Mouse (Mus musculus): Measurements from ENCODE around the gene Gm11992.
A peak's percentile ranks its signal among the peaks of the same experiment; 100 is the strongest.

Gene Gm11992

GRCm38 (mm10) chr11:9115367-9116120 is 67.2 kb downstream of the Gm11992 start:
- no peak for DNase-seq (ENCODE audit: low spot score in 2 of 2)

- no peak for DNase-seq (ENCODE audit: low spot score in 2 of 2)
These were observed 67.7 kb downstream of the Gm11992 start for GRCm38 (mm10) chr11:9116121-9116520.

- no peak for DNase-seq (ENCODE audit: low spot score in 2 of 2)
These were observed 68.5 kb downstream of the Gm11992 start for GRCm38 (mm10) chr11:9116916-9117315.

GRCm38 (mm10) chr11:9117358-9118049 is 69.1 kb downstream of the Gm11992 start:
- DNase-seq (ENCODE audit: low spot score in 2 of 2) = peak in 1 of 2 experiments; percentile 26

- no peak for DNase-seq (ENCODE audit: low spot score in 2 of 2)
These were observed 69.6 kb downstream of the Gm11992 start, which contains the start of gene Upp1 for GRCm38 (mm10) chr11:9118050-9118420. Upp1 (plus strand) TSS chr11:9118103.

- peak in 1 of 2 experiments; percentile 31 for DNase-seq (ENCODE audit: low spot score in 2 of 2)
These were observed 70.2 kb downstream of the Gm11992 start for GRCm38 (mm10) chr11:9118421-9119121.

Measured in spleen, postnatal 10 days (tissue).